Mouse (Mus musculus) heart, adult 2 months (tissue): ENCODE data around the gene Klrb1c.

Experiments used
- CTCF ChIP-seq: fragments of 200-600 bp; IDR thresholded peaks from 2 replicates; pipeline ENCODE4 v1.8.1; 2022; ENCODE audit warnings: antibody characterized with exemption, mild to moderate bottlenecking, moderate library complexity
- EP300 ChIP-seq: fragments of 200-500 bp; IDR thresholded peaks from 2 replicates; pipeline ENCODE4 v1.6.1; 2011; ENCODE audit warnings: low read depth, low read length, control low read depth; ENCODE audit not compliant: insufficient read depth
- POLR2A ChIP-seq: fragments of 200-500 bp; IDR thresholded peaks from 2 replicates; pipeline ENCODE4 v1.6.1; 2011; ENCODE audit warnings: mild to moderate bottlenecking, low read depth, low read length, control low read depth; ENCODE audit not compliant: insufficient read depth

GRCm38 (mm10) chr6:128799896-128800270, 10.9 kb upstream of the Klrb1c start:
- TF ChIP-seq CTCF: peak; percentile 1
- TF ChIP-seq POLR2A: no peak
- TF ChIP-seq EP300: no peak
